Mouse (Mus musculus) lung, embryonic 14.5 days (tissue): ENCODE measurements around the gene Tubgcp2. TPM values are rescaled to one million over a fixed set of nuclear protein-coding genes. Genes with fewer than 3 reads are reported as not detected.
A peak's percentile ranks its signal among the peaks of the same experiment; 100 is the strongest.

Experiments used
- ATAC-seq: fragments of 200-750 bp; cut with Nextera tagmentation; 2 replicates; pipeline ENCODE4 v1.8.0; 2017; ENCODE audit warnings: mild to moderate bottlenecking, moderate TSS enrichment, moderate library complexity; ENCODE audit not compliant: insufficient read depth
- DNase-seq: peaks from one replicate; pipeline ENCODE4 v3.0.0-alpha.2; 2015
- H3K27ac ChIP-seq: fragments of 300-500 bp; sonication (generic); 2 replicates; pipeline ENCODE4 v1.5.1; 2014; ENCODE audit warnings: low read depth, mild to moderate bottlenecking, moderate library complexity
- H3K27me3 ChIP-seq: fragments of 300-500 bp; sonication (generic); 2 replicates; pipeline ENCODE4 v1.6.1; 2014; ENCODE audit warnings: low read length, control low read depth; ENCODE audit not compliant: insufficient read depth
- H3K36me3 ChIP-seq: fragments of 300-500 bp; sonication (generic); 2 replicates; pipeline ENCODE4 v1.6.1; 2014; ENCODE audit warnings: control low read depth; ENCODE audit not compliant: insufficient read depth
- H3K4me1 ChIP-seq: fragments of 300-500 bp; sonication (generic); 2 replicates; pipeline ENCODE4 v1.6.1; 2014; ENCODE audit warnings: antibody characterized with exemption, control low read depth; ENCODE audit not compliant: insufficient read depth
- H3K4me2 ChIP-seq: fragments of 300-500 bp; sonication (generic); 2 replicates; pipeline ENCODE4 v1.6.1; 2014; ENCODE audit warnings: mild to moderate bottlenecking
- H3K4me3 ChIP-seq: fragments of 300-500 bp; sonication (generic); 2 replicates; pipeline ENCODE4 v1.5.1; 2014; ENCODE audit warnings: low read depth, low read length
- H3K9ac ChIP-seq: fragments of 300-500 bp; sonication (generic); 2 replicates; pipeline ENCODE4 v1.6.1; 2014
- H3K9me3 ChIP-seq: fragments of 300-500 bp; sonication (generic); 2 replicates; pipeline ENCODE4 v1.6.1; 2016; ENCODE audit warnings: low read depth, low read length, control low read depth
- CTCF ChIP-seq: IDR thresholded peaks from 2 replicates; pipeline ENCODE4 v1.5.1; 2016; ENCODE audit warnings: antibody characterized with exemption, low read depth
- WGBS: fragments of 180-500 bp; shearing (Covaris S2); extraction: QIAGEN DNeasy Blood & Tissue Kit; methylation state at CpG from one replicate; pipeline ENCODE4 v1.1.7; 2014; 5-methylcytosine and 5-hydroxymethylcytosine counted together
- polyA plus RNA-seq: library from polyadenylated mRNA; unstranded; fragments of >200 nt; fragmentation: Nextera tagmentation; extraction: Ambion mirVana; gene quantifications from 2 replicates; pipeline ENCODE4 v1.2.1, GENCODE M21; 2014

Tubgcp2 gene
- polyA plus RNA-seq, result 63.0 and 65.8 TPM in 2 replicates

DNA sequence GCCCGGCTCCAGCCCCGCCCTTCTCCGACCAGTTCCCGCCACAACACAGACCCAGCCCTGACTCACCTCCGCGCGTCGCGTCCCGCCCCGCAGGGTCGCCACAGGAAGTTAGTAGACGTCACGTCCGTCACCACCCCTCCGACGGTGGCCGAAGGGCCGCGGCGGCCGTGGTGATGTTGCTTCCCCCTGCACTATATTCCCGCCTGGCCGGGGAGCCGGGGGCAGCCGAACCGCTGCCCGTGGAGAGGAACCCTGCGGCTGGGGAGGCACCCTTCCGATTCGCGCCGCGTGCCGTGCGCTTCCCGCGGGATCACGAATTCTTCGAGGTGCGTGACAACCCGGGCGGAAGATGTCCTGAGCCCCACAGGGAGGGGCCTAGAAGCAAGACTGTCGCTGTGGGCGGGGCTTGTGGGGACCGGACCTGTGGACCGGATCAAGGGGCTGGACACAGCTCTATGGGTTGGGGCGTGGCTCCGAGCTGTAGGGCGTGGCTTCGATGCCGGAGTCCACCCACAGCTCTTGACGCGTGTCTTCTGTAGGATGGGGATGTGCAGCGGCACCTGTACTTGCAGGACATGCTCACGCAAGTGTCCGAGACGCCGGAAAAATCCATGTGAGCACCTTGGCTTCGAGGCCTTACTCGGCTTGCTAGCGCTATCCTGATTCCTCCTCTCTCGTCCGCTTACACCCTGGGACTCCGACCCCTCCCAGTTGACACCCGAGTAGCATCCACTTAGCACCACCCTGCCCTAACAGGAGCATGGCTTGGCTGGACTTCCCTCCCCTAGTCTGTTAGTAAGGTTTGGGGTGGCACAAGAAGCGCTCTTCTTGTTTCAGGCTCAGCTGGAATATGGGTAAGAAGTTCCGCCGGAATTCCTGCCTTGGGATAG is at the start of gene Tubgcp2, which contains the start of gene Zfp511:
TSS of gene Tubgcp2 (minus strand) at position 389 of the 890 bp plus-strand sequence.
TSS of gene Zfp511 (plus strand) at position 111 of the 890 bp plus-strand sequence.
- peak; percentile 98 for DNase-seq
- 0 out of 2 replicates have a peak, but pooled peaks cover 7% of the 10 kb centered on the region for H3K4me1 ChIP-seq
- ATAC-seq, result peak; percentile 99
- no peaks in the 10 kb centered on the region for H3K27me3 ChIP-seq
- WGBS, result under 1% methylated on average over 69 of the region's 69 CpGs
- peak within 1 kb of the TSS; percentile 92 for H3K4me2 ChIP-seq
- peak within 1 kb of the TSS; percentile 90 for H3K27ac ChIP-seq
- H3K9me3 ChIP-seq, result no peaks in the 10 kb centered on the region
- peak within 1 kb of the TSS; percentile 82 for H3K4me3 ChIP-seq
- H3K36me3 ChIP-seq, result peaks cover 37% of the 10 kb centered on the region
- H3K9ac ChIP-seq, result peak within 1 kb of the TSS; percentile 94
- TF ChIP-seq CTCF, result no peak

DNA sequence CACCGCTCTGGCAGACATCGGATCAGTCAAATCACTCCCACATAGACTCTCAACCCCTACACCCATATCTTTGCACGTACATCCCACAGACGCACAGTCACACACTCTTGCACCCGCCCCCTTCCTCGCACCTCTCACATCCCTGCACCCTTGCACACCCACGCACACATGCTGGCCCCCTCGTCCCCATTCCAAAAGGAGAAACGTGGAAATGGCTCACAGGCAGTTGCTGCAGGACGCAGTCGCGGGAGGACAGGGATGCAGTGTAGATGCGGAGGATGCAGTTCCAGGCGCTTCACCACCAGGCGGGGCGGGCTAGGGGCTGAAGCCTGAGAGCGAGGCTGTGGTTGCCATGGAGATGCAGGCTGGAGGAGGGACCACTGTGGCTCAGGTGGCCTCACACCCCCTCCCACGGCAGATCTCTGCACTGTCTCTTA is 45.8 kb upstream of the Tubgcp2 start, which contains the start of gene Caly:
TSS of gene Caly (minus strand) at position 307 of the 437 bp plus-strand sequence.
- Histone ChIP-seq H3K27me3 (peaks cover 26% of the 10 kb centered on the region), H3K36me3 (no peaks in the 10 kb centered on the region), H3K9me3 (no peaks in the 10 kb centered on the region), H3K4me3 (no peak within 1 kb of the TSS), H3K4me2 (no peak within 1 kb of the TSS), H3K27ac (no peak within 1 kb of the TSS), H3K4me1 (no peaks in the 10 kb centered on the region), H3K9ac (no peak within 1 kb of the TSS)
- ATAC-seq (peak; percentile 29; the same call in 1 of the 2 replicates), DNase-seq (peak; percentile 59)
- 5% methylated on average over 18 of the region's 18 CpGs for WGBS
- TF ChIP-seq CTCF, result peak; percentile 69

DNA sequence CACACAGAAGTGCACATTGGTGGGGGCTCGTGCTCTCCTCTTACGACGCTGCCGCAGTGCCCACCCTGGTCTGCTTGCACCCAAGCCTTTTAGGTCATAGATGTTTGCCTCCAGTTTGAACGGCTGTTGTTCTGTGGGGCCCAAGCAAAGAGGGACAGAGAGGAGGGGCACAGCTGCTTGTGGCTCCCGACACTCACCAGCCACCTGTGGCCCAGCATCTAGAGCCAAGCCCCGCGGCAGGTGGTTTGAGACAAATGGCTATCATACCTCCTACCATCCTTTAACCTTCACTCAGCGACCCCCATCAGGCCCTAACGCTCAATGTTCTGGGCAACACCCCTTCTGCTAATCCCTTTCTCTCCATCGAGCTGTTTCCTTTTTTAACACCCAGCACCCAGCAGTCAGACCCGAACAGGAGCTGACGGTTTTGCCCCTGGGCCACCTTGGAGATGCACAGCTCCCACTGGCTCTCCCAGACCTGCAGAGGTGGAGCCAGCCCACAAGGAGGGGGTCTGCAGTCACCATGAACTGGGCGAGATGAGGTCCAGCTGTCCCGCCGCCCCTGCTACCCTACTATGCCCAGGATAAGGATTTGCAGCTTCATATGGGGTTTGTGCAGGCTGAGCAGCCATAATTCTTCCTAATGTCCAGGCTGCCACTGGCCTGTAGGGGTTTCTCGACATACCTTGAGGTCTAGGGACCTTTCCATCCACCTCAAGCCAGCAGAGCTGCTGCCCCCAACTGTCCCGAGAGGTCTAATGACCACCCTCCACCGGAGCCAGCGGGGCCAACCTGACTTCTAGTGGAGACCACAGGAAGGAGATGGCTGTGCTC is 45.2 kb upstream of the Tubgcp2 start:
- peak; percentile 10; the same call in 1 of the 2 replicates for ATAC-seq
- no peak for DNase-seq
- H3K4me3 ChIP-seq, result no peak overlapping the region
- H3K27me3 ChIP-seq, result peaks cover 26% of the 10 kb centered on the region
- H3K9me3 ChIP-seq, result no peaks in the 10 kb centered on the region
- no peak overlapping the region for H3K4me2 ChIP-seq
- no peaks in the 10 kb centered on the region for H3K36me3 ChIP-seq
- no peak overlapping the region for H3K27ac ChIP-seq
- TF ChIP-seq CTCF, result no peak
- no peaks in the 10 kb centered on the region for H3K4me1 ChIP-seq
- WGBS, result 16% methylated on average over 20 of the region's 20 CpGs
- H3K9ac ChIP-seq, result no peak overlapping the region

DNA sequence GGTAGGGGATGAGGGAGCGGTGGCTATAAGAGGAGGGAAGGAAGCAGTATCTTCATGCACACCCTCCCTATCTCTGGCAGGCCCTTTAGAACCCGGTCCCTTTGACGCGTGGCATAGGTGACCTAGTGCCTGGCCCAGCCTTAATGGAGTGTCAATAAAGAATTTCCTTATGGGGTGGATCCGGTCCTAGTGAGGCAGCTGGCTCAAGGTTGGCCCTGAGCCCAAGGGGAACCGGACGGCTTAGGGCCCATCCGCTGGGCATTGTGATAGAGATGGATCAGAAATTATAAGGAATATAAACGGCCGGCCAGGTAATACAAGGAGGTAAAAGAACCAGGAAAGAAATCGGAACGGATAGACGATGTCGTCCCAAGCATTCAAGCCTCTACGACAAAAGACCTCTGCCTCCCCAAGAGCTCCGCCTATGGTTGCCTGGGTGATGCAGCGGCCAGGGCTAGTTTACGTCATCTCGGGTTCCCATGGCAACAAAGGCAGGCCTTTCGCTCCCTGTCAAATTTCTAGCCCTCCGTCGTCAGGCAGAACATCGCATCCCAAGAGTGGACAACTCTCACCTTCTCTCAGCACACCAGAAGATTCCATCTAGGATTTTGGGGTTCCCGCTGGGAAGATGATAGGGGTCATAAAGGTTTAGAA is 44.2 kb upstream of the Tubgcp2 start:
- Histone ChIP-seq H3K9ac (no peak overlapping the region), H3K4me1 (no peaks in the 10 kb centered on the region), H3K4me3 (peak overlapping the region; percentile 24), H3K9me3 (no peaks in the 10 kb centered on the region), H3K36me3 (no peaks in the 10 kb centered on the region), H3K27ac (no peak overlapping the region), H3K27me3 (peaks cover 26% of the 10 kb centered on the region), H3K4me2 (peak overlapping the region; percentile 54)
- 0 out of 2 replicates have a peak, but pooled peaks have one; percentile 18 for TF ChIP-seq CTCF
- DNase-seq, result peak; percentile 91
- ATAC-seq, result peak; percentile 86
- WGBS, result 3% methylated on average over 24 of the region's 24 CpGs

DNA sequence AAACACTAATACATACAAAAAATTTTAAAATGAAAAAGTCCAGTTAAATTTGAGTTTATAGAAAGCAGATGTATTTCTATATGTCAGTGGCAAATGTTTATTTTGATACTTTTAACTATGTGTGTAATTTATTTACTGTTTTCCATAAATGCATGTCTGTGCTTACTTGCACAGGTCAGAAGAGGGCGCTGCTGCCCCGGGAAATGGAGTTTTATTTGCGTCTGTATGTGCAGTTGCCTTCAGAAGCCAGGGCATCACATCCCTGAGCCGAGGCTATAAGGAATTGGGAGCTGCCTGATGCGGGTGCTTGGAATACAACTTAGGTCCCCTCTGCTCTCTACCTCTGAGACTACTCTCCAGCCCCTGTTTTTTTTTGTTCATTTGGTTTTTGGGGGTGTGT is 42.2 kb upstream of the Tubgcp2 start:
- Histone ChIP-seq H3K27me3 (peaks cover 26% of the 10 kb centered on the region), H3K4me3 (no peak overlapping the region), H3K9me3 (no peaks in the 10 kb centered on the region), H3K4me2 (no peak overlapping the region), H3K36me3 (no peaks in the 10 kb centered on the region), H3K4me1 (no peaks in the 10 kb centered on the region), H3K9ac (no peak overlapping the region), H3K27ac (no peak overlapping the region)
- TF ChIP-seq CTCF, result peak; percentile 77
- ATAC-seq (0 out of 2 replicates have a peak, but pooled peaks have one; percentile 1), DNase-seq (peak; percentile 86)
- 8% methylated on average over 5 of the region's 5 CpGs for whole genome bisulfite sequencing

DNA sequence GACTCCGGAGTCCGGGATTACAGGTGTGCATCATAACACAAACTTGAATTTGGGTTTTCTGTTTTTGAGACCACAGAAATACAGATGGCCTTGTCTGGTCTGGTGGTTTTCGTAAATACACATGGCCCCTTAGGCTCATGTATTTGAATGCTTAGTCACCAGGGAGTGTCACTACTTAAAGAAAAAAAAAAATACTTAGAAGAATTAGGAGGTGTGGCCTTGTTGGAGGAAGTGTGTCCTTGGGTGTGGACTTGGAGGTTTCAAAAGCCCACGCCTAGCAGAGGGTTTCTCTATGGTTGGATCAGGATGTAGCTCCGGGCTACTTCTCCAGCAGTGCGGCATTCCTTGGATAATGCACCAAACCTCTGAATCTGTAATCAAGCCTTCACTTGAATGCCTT is 41.2 kb upstream of the Tubgcp2 start:
- DNase-seq (no peak), ATAC-seq (no peak)
- 74% methylated on average over 6 of the region's 6 CpGs for WGBS
- H3K4me2 ChIP-seq, result no peak overlapping the region
- no peak overlapping the region for H3K27ac ChIP-seq
- H3K36me3 ChIP-seq, result no peaks in the 10 kb centered on the region
- H3K9me3 ChIP-seq, result no peaks in the 10 kb centered on the region
- H3K4me1 ChIP-seq, result no peaks in the 10 kb centered on the region
- no peak for TF ChIP-seq CTCF
- H3K9ac ChIP-seq, result no peak overlapping the region
- no peak overlapping the region for H3K4me3 ChIP-seq
- H3K27me3 ChIP-seq, result peaks cover 26% of the 10 kb centered on the region
